Mouse (Mus musculus): ENCODE results near the gene Plcb4. TPM values are rescaled to one million over a fixed set of nuclear protein-coding genes. Genes with fewer than 3 reads are reported as not detected.
"Not testable (repeated sequence)": the region's sequence is repeated elsewhere in the genome, so short reads cannot be mapped to it uniquely, and the experiment has no call there.

The Plcb4 gene
- total RNA-seq, 2 experiments from 2014 or later: 21.0 to 22.2 TPM

- no peak for DNase-seq
Observed at GRCm38 (mm10) chr2:135894582-135894981, 235.8 kb downstream of the Plcb4 start.

GRCm38 (mm10) chr2:135898025-135898424 lies 239.2 kb downstream of the Plcb4 start:
- peak in 1 of 2 experiments; percentile 9 for DNase-seq

- DNase-seq: not testable (repeated sequence)
Observed at GRCm38 (mm10) chr2:135899931-135900330, 241.1 kb downstream of the Plcb4 start.

GRCm38 (mm10) chr2:135901015-135901414 lies 242.2 kb downstream of the Plcb4 start:
- DNase-seq: no peak

GRCm38 (mm10) chr2:135904262-135904661 lies 245.5 kb downstream of the Plcb4 start:
- no peak for DNase-seq

GRCm38 (mm10) chr2:135904791-135905190 lies 246.0 kb downstream of the Plcb4 start:
- no peak for DNase-seq

GRCm38 (mm10) chr2:135914343-135915261 lies 255.8 kb downstream of the Plcb4 start:
- no peak for DNase-seq

- DNase-seq: no peak
Observed at GRCm38 (mm10) chr2:135915928-135916327, 257.1 kb downstream of the Plcb4 start.

- DNase-seq: no peak
Observed at GRCm38 (mm10) chr2:135917000-135917399, 258.2 kb downstream of the Plcb4 start.

GRCm38 (mm10) chr2:135918116-135918515 lies 259.3 kb downstream of the Plcb4 start:
- no peak for DNase-seq

- DNase-seq: no peak
Observed at GRCm38 (mm10) chr2:135919641-135920040, 260.8 kb downstream of the Plcb4 start.

GRCm38 (mm10) chr2:135926660-135927343 lies 268.0 kb downstream of the Plcb4 start:
- DNase-seq: peak; percentile 7 to 11

GRCm38 (mm10) chr2:135929021-135929720 lies 270.4 kb downstream of the Plcb4 start:
- peak; percentile 8 to 23 for DNase-seq

- DNase-seq: no peak
Observed at GRCm38 (mm10) chr2:135930696-135931095, 271.9 kb downstream of the Plcb4 start.

GRCm38 (mm10) chr2:135932569-135932968 lies 273.8 kb downstream of the Plcb4 start:
- DNase-seq: no peak

- DNase-seq: no peak
Observed at GRCm38 (mm10) chr2:135936376-135936775, 277.6 kb downstream of the Plcb4 start.

- no peak for DNase-seq
Observed at GRCm38 (mm10) chr2:135937646-135938045, 278.8 kb downstream of the Plcb4 start.

GRCm38 (mm10) chr2:135939933-135940332 lies 281.1 kb downstream of the Plcb4 start:
- no peak for DNase-seq

GRCm38 (mm10) chr2:135947839-135948238 lies 289.0 kb downstream of the Plcb4 start:
- DNase-seq: no peak

GRCm38 (mm10) chr2:135954760-135955548 lies 296.1 kb downstream of the Plcb4 start:
- no peak for DNase-seq

- no peak for DNase-seq
Observed at GRCm38 (mm10) chr2:135955796-135956195, 297.0 kb downstream of the Plcb4 start.

- peak; percentile 31 to 57 for DNase-seq
Observed at GRCm38 (mm10) chr2:135957689-135958088, 298.9 kb downstream of the Plcb4 start.
